Mouse (Mus musculus) ES-E14 (cell line): ENCODE data around the gene Arhgap23. TPM values are rescaled to one million over a fixed set of nuclear protein-coding genes. Genes with fewer than 3 reads are reported as not detected.

ENCODE experiments used
- DNase-seq: peaks from one replicate; pipeline ENCODE4 v3.0.0-alpha.2; 2013; ENCODE audit warnings: low read depth, low spot score
- H3K27ac ChIP-seq: 2 replicates; pipeline ENCODE4 v1.5.1; 2012; ENCODE audit warnings: low read depth, mild to moderate bottlenecking, low read length, moderate library complexity, mixed read lengths; ENCODE audit not compliant: poor library complexity, insufficient read depth, severe bottlenecking
- H3K36me3 ChIP-seq: 2 replicates; pipeline ENCODE4 v1.6.1; 2012; ENCODE audit warnings: mild to moderate bottlenecking, low read length, moderate library complexity, mixed read lengths; ENCODE audit not compliant: control insufficient read depth, poor library complexity, insufficient read depth, severe bottlenecking
- H3K4me1 ChIP-seq, 2 experiments: fragments of 150-350 bp in 1 of 2; sonication (generic) in 1 of 2; 2 replicates each; pipeline ENCODE4 v1.6.1; 2012; ENCODE audit warnings: low read length in 2 of 2, mild to moderate bottlenecking in 1 of 2, mixed read lengths in 1 of 2; ENCODE audit not compliant: control insufficient read depth in 2 of 2, insufficient read depth in 2 of 2, poor library complexity in 1 of 2
- H3K4me3 ChIP-seq, 2 experiments: fragments of 150-350 bp in 1 of 2; sonication (generic) in 1 of 2; 2 replicates each; pipeline ENCODE4 v1.5.1; 2012; ENCODE audit warnings: low read length in 2 of 2, low read depth in 1 of 2, mild to moderate bottlenecking in 1 of 2, mixed read lengths in 1 of 2; ENCODE audit not compliant: insufficient read depth in 1 of 2, poor library complexity in 1 of 2, severe bottlenecking in 1 of 2
- H3K9ac ChIP-seq: 2 replicates; pipeline ENCODE4 v1.6.1; 2012; ENCODE audit warnings: low read depth, mild to moderate bottlenecking, low read length, mixed read lengths; ENCODE audit not compliant: poor library complexity, insufficient read depth, severe bottlenecking
- H3K9me3 ChIP-seq: fragments of 150-350 bp; sonication (generic); 2 replicates; pipeline ENCODE4 v1.6.1; 2012; ENCODE audit warnings: low read depth, mild to moderate bottlenecking, low read length; ENCODE audit not compliant: control insufficient read depth, insufficient read depth
- CHD2 ChIP-seq: IDR thresholded peaks from 2 replicates; pipeline ENCODE4 v1.6.1; 2014; ENCODE audit warnings: mild to moderate bottlenecking, low read depth, low read length, inconsistent platforms
- HCFC1 ChIP-seq: IDR thresholded peaks from 2 replicates; pipeline ENCODE4 v1.6.1; 2012; ENCODE audit warnings: low read length, inconsistent platforms, borderline replicate concordance; ENCODE audit not compliant: insufficient read depth
- MAFK ChIP-seq: IDR thresholded peaks from 2 replicates; pipeline ENCODE4 v1.6.1; 2014; ENCODE audit warnings: mild to moderate bottlenecking, low read depth, low read length, inconsistent platforms; ENCODE audit not compliant: insufficient read depth
- ZC3H11A ChIP-seq: IDR thresholded peaks from 2 replicates; pipeline ENCODE4 v1.6.1; 2012; ENCODE audit warnings: low read depth, mild to moderate bottlenecking, inconsistent platforms, low read length, borderline replicate concordance
- ZNF384 ChIP-seq: IDR thresholded peaks from 2 replicates; pipeline ENCODE4 v1.6.1; 2012; ENCODE audit warnings: low read depth, low read length, inconsistent platforms
- in situ Hi-C, 2 experiments: fragments of 600-800 bp; cut with MboI; formaldehyde crosslinking; loops; one replicate each; pipeline ENCODE4 v1.15.1; 2025; ENCODE audit warnings: low sequenced_read_pairs in 2 of 2, inconsistent platforms in 1 of 2; ENCODE audit not compliant: unreplicated experiment in 2 of 2
- total RNA-seq: library from RNA; depleted of rRNA; stranded (reverse); fragments of 300-350 nt; gene quantifications from 2 replicates; pipeline ENCODE4 v1.2.3, GENCODE M21; 2012

Gene Arhgap23
- total RNA-seq, 1 experiment = 22.6 TPM

DNA sequence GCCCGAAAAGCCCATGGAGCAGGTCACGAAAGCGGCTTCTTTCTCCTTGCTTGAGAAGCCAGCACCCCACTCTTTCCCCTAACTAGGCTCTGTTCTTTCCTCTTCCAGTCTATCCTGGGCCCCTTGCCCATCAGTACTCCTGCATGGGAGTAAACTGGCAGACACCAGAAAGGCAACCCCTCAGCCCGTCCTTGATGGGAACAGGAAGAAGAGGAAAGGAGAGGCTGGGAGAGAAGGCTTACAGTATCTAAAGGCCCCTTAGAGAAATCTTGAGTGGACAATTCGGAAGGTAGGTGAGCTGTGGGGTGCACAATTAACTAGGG, 119.9 kb downstream of the Arhgap23 start:
- in situ Hi-C loops = no loop called here
- DNase-seq = no peak
- peak overlapping the region; percentile 41 for H3K9ac ChIP-seq
- no peaks in the 10 kb centered on the region for H3K9me3 ChIP-seq
- TF ChIP-seq CHD2 = no peak
- TF ChIP-seq HCFC1 = no peak
- no peak for TF ChIP-seq MAFK
- TF ChIP-seq ZC3H11A = no peak
- TF ChIP-seq ZNF384 = no peak
- peaks cover 4 to 23% of the 10 kb centered on the region in 2 experiments for H3K4me1 ChIP-seq
- H3K4me3 ChIP-seq = peak overlapping the region; percentile 46 to 57; a peak in 3 of 4 replicates
- peaks cover 2% of the 10 kb centered on the region; the same call in 1 of the 2 replicates for H3K36me3 ChIP-seq
- H3K27ac ChIP-seq = no peak overlapping the region

DNA sequence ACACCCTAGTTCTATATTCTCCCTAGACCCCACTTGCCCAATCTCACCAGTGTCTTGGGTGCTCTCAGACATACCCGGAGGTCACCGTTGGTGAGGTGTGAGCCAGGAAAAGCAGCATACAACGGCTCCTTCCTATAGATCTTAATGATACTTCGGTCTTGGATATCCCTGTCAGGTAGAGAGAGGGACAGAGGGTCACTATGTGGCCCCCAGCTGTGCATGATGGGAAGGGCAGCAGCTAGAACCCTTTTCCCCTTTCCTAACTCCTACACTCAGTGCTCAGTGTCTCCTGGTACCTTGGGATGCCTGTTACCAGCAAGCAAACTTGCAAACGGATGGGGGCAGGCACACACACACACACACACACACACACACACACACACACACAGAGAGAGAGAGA, 120.3 kb downstream of the Arhgap23 start:
- in situ Hi-C loops = no loop called here
- DNase-seq = no peak
- no peak for TF ChIP-seq HCFC1
- TF ChIP-seq ZC3H11A = no peak
- no peak for TF ChIP-seq MAFK
- no peak for TF ChIP-seq ZNF384
- no peak for TF ChIP-seq CHD2
- Histone ChIP-seq H3K27ac (no peak overlapping the region), H3K4me1 (peaks cover 4 to 26% of the 10 kb centered on the region in 2 experiments), H3K9me3 (no peaks in the 10 kb centered on the region), H3K36me3 (peaks cover 2% of the 10 kb centered on the region; the same call in 1 of the 2 replicates), H3K9ac (no peak overlapping the region), H3K4me3 (no peak overlapping the region)

DNA sequence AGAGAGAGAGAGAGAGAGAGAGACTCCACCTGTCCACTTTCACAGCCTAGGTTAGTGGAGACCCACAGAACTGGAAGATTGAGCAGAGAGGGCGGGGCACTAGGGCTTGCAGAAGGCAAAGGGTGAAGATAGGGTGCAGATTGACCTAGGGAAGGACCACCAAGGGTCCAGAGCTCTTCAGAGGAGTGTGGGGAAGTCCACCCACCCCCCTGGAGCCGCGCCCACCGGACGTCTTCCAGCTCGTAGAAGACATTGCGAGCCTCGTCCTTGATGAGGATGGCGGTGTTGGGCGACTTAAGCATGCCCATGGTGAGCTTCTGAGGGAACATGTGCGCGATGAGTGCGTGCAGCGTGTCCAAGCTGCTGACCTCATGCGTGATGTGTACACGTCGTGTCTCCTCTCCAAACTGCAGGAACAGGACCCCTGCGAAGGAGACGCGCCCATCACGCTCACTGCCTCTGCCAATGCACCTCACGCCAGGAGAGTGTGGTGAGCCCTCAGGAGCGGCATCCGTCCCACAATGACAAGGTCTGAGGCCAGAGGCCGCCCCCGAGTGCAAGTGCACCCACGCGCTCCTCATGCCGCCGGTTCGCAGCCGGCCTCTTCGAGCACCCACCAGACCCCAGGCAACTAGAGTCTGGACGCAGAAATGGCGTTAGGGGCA, 120.9 kb downstream of the Arhgap23 start:
- Histone ChIP-seq H3K36me3 (no peaks in the 10 kb centered on the region; the same call in 1 of the 2 replicates), H3K4me3 (peak overlapping the region; percentile 56 to 58; a peak in 3 of 4 replicates), H3K4me1 (peaks cover 4 to 25% of the 10 kb centered on the region in 2 experiments), H3K9me3 (no peaks in the 10 kb centered on the region), H3K27ac (no peak overlapping the region), H3K9ac (no peak overlapping the region)
- in situ Hi-C loops = no loop called here
- TF ChIP-seq ZC3H11A = no peak
- no peak for TF ChIP-seq MAFK
- no peak for TF ChIP-seq ZNF384
- no peak for DNase-seq

- Histone ChIP-seq H3K4me1 (peaks cover 6 to 29% of the 10 kb centered on the region in 2 experiments), H3K36me3 (no peaks in the 10 kb centered on the region; the same call in 1 of the 2 replicates), H3K27ac (no peak overlapping the region), H3K9me3 (no peaks in the 10 kb centered on the region), H3K9ac (peak overlapping the region; percentile 34; the same call in 1 of the 2 replicates), H3K4me3 (peak overlapping the region; percentile 56 to 58; a peak in 3 of 4 replicates)
- in situ Hi-C loops = no loop called here
- no peak for DNase-seq
- TF ChIP-seq HCFC1 (no peak), CHD2 (no peak), ZC3H11A (no peak), ZNF384 (no peak), MAFK (no peak)
These were observed 121.7 kb downstream of the Arhgap23 start for GRCm38 (mm10) chr11:97536835-97537579.
